Mouse (Mus musculus) retina, adult 2 months (tissue): ENCODE results near the gene Glrp1.

Source experiments
- DNase-seq: peaks from one replicate; pipeline ENCODE4 v3.0.0-alpha.2; 2012; ENCODE audit warnings: low read depth, low spot score

Glrp1 gene

DNA sequence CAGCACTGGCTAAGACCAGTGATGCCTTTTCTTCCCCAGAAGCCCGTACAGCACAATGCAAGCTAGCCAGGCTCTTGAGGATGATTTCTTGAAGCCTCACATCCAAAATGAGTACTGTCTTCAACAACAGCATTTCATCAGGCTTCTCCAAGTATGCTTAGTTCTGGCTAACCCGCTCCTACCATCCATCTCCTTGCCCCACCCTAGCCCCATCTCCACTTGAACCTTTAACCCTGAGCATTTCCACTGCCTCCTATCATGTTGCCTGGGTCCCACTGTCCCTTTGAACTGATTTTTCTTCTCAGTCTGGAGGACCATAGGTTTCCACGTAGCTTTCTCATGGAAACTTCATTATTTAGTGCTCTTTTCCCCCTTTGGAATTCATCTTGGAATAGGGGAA is 17.5 kb downstream of the Glrp1 start:
- DNase-seq = no peak

DNA sequence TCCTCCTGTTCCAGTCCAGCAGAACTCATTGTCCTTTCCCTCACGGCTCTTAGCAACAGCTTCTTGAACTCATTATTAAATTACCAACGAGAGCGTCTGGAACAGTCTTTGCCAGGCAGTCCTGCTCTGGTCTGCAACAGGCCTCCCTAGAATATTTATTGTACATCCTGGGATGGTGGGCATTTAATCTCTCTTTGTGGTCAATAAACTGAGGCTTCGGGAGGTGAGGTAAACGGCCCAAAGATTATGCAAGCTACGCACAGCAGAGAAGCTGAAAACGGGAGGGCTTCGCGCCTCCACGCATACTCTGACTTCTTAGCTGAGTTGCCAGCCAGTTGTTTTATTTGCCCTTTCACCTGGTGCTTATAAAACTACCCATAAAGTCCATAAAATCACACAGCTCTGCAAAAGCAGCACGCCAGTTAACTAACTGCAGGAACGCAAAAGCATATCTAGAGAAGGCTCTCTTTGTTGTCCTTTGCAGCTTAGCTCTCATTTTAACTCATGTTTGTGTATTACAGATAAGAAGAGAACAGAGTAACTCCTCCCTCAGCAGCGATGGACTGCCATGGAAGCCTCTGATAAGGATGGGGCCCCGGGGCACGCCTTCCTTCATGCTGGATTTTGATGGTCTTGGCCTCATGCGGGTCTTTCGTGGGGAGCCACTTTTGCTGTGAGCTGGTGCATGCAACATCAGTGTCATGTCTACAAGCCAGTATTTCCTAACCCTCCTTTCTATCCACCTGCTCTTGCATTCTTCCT is 18.1 kb downstream of the Glrp1 start:
- DNase-seq = no peak

DNA sequence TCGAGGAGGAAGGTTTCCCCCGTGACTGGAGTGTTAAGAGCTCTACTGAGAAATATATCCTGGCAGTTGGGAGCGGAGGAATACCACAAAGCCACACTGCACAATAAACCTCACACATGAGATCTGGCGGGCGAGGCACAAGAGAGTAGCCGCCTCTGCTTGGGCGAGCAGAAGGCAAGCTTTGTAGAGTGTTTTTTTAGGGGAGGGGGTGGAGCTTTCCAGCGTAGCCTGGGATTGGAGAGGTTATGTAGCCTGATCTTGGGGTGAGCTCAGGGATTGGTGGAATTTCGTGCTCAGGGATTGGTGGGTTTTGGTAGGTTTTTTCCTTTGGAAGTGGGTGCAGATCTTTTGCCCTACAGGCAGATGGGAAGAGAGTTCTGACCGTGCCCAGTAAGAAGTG is 19.7 kb downstream of the Glrp1 start:
- DNase-seq = no peak

DNA sequence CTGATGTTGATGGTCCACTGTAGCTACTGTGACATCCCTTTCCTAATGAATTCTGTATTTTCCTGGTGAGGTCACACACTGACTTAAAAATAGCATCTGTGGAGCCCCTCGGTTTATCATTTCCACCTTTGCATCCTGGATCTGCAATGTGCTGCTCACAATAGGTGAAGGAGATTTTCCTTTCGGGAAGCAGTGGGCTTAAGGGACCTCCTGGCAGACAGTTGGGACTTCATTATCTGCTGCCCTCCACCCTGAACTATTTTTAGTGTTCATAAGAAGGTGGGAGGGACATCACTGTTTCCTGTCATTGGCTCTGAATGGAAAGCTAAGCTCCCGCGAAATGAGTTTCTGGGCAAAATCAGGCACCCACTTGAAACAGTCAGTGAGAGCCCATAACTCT is 20.9 kb downstream of the Glrp1 start:
- DNase-seq = no peak

DNA sequence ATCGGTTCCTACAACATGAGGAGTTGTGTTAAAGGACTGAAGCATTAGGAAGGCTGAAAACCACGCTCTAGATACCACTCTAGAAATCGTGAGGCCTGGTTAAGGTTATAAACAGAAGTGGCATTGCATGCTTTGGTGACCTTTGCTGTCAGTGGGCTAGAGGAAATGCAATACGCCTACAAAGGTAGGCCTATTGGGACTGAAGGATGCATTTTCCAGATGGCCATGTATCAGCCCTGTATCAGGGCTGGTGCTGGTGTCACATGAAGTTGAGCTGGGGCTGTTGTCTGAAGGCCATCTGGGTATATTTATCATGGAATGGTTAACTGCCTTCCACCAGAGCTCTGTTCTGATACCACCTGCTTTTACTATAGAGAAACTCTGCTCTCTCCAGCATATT is 23.5 kb downstream of the Glrp1 start:
- no peak for DNase-seq

DNA sequence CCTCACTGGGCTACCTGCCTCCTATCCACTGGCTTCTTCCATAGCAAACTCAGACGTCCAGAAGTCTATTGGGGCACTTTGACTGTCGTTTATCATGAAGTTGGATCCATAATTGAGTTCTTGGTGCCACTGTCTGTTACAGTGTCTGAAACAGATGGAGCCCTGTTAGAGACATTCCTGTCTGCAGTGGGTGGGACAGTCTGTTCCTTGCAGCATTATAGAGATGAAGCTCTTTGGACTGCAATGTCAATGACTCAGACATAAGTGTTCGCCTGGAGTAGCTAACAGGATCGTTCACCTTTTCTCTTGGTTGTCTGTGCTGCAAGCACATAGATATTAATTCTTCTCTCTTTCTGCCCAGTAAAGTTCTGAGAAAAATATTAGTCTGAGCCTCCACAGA is 25.8 kb downstream of the Glrp1 start:
- no peak for DNase-seq

DNA sequence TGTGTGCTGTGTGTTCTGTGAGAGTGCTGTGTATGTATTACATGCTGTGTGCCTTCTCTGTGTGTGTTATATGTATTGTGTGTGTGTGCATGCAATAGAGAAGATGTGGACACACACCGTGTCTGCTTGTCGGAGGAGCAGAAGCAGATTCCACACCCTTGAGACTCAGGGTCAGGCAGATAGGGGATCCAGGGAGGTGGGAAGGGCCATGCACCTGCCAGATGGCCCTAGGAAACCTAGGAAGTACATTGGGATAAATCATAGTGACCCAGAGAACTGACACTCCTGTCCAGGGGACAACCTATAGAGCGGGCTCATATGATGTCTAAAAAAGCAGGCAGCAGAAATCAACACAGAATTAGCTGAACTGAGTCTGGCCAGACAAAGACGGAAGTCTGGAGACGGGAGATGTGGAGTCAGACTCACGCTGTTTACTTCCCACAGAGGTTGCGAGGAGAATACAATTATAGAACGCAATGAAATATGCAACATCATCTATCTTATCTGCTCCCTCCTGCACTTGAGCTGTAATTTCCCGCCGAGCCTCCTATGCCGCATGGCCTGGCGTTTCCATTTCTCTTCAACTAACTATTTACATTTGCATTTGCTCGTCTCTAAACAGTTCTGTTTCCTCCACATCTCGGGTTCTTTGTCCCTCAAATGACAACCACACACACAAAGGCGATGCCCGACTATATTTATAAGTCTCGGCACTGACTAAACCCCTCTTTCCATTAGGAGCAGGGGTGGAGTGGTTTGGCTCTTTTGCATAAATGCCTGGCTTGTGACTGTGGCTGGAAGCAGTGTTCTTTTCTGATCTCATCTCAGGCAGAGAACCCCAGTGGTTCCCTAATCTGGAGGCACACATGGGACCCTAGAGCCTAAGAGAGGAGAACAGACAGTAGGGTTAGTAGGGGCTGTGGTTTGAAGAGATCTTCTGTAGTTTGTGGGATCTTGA is 27.4 kb downstream of the Glrp1 start:
- no peak for DNase-seq

DNA sequence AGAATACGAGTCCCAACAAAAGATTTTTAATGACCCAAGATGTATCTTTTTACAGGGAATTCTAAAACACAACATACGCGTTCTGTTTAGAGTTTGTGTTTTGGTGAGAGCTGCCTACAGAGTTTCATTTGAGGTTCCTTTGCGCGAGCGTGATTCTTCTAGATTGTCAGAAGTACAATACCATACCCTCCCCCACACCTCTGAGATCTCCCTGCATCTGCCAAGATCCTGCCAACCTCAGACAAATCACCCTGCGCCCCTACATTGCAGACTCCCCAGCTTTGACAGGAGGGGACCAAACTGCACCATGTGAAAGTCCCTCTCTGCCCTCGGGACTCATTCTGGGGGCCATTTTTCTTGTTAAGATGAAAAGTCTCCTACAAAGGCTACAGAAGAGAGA is 29.3 kb downstream of the Glrp1 start:
- no peak for DNase-seq

DNA sequence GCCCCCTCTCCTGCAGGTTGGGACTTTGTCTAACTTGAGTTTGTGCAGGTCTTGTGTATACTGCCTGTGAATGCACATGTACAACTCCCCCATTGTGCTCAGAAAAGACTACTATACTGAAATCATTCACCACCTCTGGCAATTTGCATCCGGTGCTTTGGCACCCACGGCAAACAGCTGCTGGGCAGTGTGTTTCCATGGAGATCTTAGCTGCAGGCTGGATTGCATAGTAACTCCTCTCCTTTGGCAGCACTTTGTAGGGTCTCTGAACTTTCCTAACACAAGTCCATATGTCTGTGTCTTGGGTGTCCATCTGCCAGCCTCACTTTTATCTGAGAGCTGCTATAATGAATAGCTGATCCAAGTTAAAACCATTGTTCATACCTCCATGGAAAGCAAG is 31.7 kb downstream of the Glrp1 start:
- DNase-seq = no peak

DNA sequence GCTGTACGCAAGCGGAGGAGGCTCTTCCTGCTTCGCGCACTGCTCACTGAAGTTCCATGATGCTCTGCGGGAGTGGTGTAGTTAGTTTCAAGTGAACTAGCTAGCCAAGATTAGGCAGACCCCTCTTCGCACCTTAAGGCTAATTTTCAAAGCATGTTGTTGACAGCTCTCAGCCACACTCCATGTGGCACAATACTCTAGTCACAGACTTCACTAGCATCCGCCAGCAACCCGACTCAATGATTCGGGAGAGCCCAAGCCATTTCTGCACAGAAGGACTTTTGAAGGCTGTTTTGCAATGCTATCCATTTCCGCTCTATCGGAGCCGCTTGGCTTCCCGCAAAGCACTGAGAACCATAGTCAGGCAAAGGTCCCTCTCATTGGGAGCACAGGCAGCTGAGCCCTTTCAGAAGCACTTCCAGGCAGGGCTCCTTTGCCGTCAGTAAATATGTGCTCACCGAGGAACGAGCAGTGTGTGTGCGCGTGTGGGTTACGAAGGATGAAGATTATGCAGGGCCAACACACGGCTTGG is 33.2 kb downstream of the Glrp1 start:
- DNase-seq = no peak

DNA sequence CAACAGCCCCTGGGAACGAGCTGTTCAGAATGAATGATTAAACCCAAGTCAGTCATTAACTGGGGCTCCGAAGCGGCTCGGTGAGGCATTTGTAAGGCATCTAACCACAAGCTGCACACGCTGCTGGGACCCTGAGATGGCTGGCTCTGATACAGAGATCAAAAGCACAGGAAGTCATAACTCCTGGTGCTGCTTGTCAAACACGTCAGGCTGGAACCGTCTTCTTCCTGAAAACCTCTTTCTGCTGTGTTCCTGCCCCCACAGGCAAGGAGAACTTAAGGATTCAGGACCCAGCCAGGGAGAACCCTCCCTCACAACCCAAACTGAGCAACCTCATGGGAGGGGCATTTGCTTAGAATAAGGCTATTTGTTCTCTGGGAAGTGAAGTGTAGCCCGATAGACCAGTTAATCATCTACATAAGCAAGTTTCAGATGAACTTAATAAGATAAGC is 34.3 kb downstream of the Glrp1 start:
- DNase-seq = no peak

DNA sequence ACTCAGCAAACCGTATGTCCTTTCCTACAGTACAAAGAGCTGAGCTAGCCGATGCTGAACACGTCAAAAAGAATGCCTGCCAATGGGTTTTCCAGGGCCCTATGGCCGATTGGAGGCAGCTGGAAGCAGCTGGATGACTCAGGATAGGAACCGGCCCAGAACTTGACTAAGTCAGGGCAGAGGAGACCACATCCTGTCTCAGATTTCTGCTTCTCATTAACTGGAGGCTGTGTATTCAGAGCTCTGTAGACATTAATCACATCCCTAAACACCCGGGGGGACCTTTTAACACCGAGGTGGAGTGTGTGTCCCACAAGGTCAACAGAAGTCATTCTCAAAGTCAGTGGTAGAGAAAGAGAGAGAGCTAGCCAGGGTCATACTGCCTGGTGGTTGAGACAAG is 35.3 kb downstream of the Glrp1 start:
- no peak for DNase-seq

DNA sequence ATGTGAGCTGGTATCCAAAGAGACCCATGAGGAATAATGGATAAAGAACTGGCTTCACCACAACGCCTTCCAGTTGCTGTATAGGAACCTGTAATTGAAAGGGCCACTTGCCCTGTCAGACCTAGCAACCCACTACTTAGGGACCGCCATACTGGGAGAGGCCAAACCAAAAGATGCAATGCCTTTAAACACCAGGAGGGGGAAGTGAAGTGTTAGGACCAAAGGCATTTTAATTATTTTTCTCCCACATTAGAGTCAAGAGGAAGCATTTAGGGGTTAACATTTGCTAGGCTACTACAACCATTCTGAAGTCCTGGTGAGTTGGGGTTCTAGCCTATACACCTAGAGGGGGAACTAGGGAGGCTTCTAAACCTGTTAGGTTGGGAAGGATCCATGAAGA is 36.0 kb downstream of the Glrp1 start:
- no peak for DNase-seq

DNA sequence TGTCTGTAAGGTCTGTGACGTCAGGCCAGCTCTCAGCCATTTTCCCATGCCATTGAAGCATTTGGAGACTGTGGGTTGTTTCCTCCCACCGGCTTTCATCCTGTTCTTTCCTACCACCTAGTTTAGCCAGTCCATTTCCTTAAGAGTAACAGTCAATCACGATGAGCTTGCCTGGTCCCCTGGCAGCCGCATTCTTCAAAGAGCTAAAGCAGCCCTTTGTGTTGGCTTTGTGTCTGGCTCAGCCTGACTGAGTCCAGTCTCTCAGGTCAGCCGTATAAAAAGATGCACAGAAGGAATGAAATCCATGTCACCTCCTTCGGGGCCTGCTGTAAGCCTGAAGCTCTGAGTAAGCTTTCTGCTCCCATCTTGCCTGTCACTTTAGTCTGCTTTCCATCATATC is 37.6 kb downstream of the Glrp1 start:
- DNase-seq = no peak

DNA sequence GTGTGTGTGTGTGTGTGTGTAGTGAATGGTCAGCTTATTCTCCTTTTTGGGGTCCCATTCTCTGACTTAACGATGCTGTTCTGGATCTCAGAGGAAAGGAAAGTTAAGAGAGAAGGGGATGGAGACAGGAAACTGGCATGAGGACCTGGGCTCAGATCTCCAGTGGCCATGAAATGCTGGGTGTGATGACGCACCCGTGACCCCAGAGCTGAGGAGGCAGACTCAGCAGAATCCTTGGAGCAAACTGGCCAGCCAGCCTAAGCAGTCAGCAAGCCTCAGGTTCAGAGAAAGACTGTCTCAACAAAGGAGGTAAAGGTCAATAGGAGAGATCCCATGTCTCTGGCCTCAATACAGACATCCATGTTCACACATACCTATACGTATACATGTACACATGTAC is 40.1 kb downstream of the Glrp1 start:
- no peak for DNase-seq

DNA sequence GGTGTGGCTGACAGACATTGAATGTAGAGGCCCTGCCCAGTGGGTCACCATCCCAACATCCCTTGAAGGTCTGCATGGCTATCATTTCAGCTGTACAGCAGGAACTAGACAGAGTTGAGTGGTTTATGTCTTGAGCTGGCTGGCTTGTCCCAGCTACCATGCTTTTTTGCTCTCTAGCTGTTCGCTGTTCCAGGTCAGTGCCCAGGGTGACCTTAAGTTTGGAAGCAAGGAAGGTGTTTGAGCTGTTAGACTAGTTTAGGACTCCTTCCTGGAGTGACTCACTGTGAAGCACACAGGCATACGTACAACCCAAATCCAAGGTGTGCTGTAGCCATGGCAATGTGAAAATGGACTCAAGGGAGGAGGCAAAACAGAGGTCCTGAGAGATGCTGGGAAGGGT is 41.5 kb downstream of the Glrp1 start:
- DNase-seq = no peak

DNA sequence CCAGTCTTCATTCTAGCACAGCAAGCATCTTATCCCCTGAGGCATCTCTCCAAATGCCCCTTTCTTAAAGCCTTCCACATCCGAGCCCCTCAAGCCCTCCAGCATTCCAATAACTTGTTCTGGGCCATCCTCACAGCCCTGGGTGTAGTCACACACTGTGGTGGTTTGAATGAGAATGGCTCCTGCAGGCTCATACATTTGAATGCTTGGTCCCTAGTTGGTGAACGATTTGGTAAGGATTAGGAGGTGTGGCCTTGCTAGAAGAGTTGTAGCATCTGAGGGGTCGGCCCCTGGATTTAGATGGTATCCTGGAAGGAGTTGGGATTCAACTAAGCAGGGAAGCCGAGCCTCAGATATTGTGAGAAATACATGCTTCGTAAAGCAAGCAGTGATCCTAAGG is 42.0 kb downstream of the Glrp1 start:
- DNase-seq = no peak

DNA sequence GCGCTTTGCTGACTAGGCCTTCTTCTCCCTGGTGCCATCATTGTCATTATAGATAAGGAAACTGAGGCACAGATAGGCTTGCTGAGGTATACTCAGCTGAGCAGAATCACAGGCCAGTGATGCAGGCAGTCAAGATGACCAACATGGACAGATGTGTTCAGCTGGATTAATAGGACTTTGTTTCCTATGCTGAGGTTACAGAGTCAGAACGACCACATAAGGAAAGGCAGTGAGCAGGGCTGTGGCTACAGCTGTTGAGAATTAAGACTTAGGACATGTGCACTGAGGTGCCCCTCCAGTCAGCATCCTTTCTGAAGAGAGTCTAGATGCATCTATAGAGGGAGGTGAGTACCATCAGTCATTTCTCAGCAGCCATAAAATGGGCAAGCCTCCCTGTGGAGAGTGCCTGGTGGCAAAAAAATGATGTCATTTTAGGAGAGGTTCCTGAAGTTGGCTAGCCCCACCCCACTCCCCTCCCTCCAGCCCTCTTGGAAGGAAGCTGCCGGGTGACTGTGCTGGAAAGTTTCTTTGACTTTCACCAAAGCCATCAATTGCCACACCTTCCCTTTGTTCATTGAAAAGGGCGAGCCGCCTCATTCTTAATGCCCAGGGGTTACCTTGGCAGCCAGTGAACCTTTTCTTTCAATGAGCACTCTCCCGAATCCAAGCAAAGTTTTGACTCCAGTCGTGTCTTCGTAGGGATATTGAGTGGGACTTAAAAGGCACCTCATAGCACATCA is 43.4 kb downstream of the Glrp1 start:
- DNase-seq = no peak

DNA sequence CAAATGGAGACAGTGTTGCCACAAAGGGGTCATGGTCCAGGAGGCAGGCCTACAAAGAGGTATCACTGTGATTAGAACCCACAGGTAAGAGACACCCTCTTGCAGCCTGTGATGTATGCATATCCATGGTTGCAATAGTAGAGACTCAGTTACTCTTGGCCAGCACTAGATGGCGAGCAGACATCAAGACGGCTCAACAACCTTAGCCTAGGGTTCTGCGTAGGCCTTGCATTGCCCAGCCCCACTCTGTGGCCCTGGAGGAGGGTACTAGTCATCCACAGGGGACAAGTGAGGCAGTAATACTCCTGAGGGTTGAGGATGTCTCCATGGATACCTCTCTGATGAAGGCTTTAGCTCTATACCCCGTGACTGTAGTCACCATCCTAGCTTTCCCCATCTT is 44.1 kb downstream of the Glrp1 start:
- no peak for DNase-seq

DNA sequence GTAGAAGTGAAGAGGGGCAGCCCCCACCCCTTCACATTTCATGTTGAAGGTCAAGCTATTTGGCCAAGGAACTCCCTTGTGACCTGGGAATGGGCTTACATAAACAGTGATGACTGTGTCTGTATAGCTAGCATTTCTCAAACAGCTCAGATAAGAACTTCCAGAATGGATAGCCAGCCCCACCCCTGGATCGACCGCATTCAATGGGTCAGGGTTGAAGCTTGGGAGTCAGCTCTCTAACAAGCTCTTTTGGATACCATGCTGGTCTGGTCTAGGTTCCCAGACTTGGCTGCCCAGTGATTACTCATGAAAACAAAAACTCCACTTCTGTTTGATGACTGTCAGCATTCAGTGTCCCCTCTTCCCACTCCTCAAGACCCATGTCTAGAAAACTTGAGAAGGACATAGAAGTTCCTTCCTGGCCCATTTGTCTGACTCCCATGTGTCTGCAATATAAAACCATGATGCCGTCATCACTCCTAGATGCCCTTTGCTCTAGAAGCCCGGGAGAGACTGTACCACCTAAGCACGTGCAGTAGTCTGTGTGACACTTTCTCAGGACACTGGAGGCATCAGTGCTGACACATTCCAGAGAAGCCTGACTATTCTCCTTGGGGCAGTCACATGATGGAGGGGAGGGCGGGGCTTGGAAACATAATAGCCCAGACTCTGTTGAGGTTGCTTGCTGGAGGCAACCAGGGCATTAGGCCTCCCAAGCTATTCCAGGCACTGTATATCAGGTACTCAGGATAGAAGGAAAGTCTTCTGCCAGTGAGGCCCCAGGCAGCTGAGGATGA is 45.6 kb downstream of the Glrp1 start:
- DNase-seq = no peak

DNA sequence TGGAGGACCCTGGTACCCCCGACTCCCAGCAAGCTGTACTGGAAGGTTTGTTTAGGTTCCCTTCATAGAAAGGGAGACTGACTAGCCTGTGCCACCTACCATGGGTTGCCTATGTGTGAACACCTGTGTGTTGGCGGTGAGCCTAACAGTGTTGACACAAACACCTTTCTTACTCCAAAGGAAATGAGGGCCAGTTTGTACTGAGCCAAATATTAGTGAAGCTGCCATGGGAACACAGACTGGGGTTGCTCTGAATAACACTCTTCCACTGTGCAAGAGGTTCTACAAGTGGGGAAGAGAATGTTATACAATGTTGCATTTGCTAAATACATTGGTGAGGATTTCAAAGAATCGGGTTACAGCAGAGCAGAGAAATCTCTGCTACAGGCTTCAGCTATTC is 46.6 kb downstream of the Glrp1 start:
- DNase-seq = no peak
